Mouse (Mus musculus): Measurements from ENCODE around the gene Plet1.

Plet1 gene

GRCm38 (mm10) chr9:50494311-50494710 is at the start of gene Plet1:
TSS of gene Plet1 (plus strand) at chr9:50494525.
- DNase-seq (ENCODE audit: low spot score in 2 of 2), result peak; percentile 44 to 49

GRCm38 (mm10) chr9:50449048-50449447 is 45.3 kb upstream of the Plet1 start:
- no peak for DNase-seq (ENCODE audit: low spot score in 2 of 2)

- no peak for DNase-seq (ENCODE audit: low spot score in 2 of 2)
These were observed 42.7 kb upstream of the Plet1 start for GRCm38 (mm10) chr9:50451456-50452218.

- peak; percentile 72 to 77 for DNase-seq (ENCODE audit: low spot score in 2 of 2)
These were observed 42.0 kb upstream of the Plet1 start for GRCm38 (mm10) chr9:50452303-50452775.

GRCm38 (mm10) chr9:50457596-50457995 is 36.7 kb upstream of the Plet1 start:
- DNase-seq (ENCODE audit: low spot score in 2 of 2), result no peak

GRCm38 (mm10) chr9:50459537-50459936 is 34.8 kb upstream of the Plet1 start:
- DNase-seq (ENCODE audit: low spot score in 2 of 2), result no peak

- peak; percentile 69 to 74 for DNase-seq (ENCODE audit: low spot score in 2 of 2)
These were observed 31.7 kb upstream of the Plet1 start for GRCm38 (mm10) chr9:50462494-50463204.

GRCm38 (mm10) chr9:50463205-50463508 is 31.2 kb upstream of the Plet1 start:
- DNase-seq (ENCODE audit: low spot score in 2 of 2), result no peak

GRCm38 (mm10) chr9:50470377-50471100 is 23.8 kb upstream of the Plet1 start:
- peak in 1 of 2 experiments; percentile 29 for DNase-seq (ENCODE audit: low spot score in 2 of 2)

GRCm38 (mm10) chr9:50471181-50471901 is 23.0 kb upstream of the Plet1 start:
- no peak for DNase-seq (ENCODE audit: low spot score in 2 of 2)

GRCm38 (mm10) chr9:50475318-50475717 is 19.0 kb upstream of the Plet1 start:
- no peak for DNase-seq (ENCODE audit: low spot score in 2 of 2)

- no peak for DNase-seq (ENCODE audit: low spot score in 2 of 2)
These were observed 18.6 kb upstream of the Plet1 start for GRCm38 (mm10) chr9:50475745-50476144.

- DNase-seq (ENCODE audit: low spot score in 2 of 2), result no peak
These were observed 17.7 kb upstream of the Plet1 start for GRCm38 (mm10) chr9:50476651-50477050.

GRCm38 (mm10) chr9:50477270-50477669 is 17.1 kb upstream of the Plet1 start:
- DNase-seq (ENCODE audit: low spot score in 2 of 2), result no peak

- peak in 1 of 2 experiments; percentile 48 for DNase-seq (ENCODE audit: low spot score in 2 of 2)
These were observed 15.5 kb upstream of the Plet1 start for GRCm38 (mm10) chr9:50478826-50479225.

GRCm38 (mm10) chr9:50479476-50479875 is 14.8 kb upstream of the Plet1 start:
- DNase-seq (ENCODE audit: low spot score in 2 of 2), result no peak

GRCm38 (mm10) chr9:50482743-50483142 is 11.6 kb upstream of the Plet1 start:
- DNase-seq (ENCODE audit: low spot score in 2 of 2), result no peak

- no peak for DNase-seq (ENCODE audit: low spot score in 2 of 2)
These were observed 8.8 kb upstream of the Plet1 start for GRCm38 (mm10) chr9:50485521-50485920.

GRCm38 (mm10) chr9:50490836-50491235 is 3.5 kb upstream of the Plet1 start:
- DNase-seq (ENCODE audit: low spot score in 2 of 2), result no peak

GRCm38 (mm10) chr9:50491531-50492045 is 2.7 kb upstream of the Plet1 start:
- no peak for DNase-seq (ENCODE audit: low spot score in 2 of 2)

GRCm38 (mm10) chr9:50493777-50494176 is 548 bp upstream of the Plet1 start:
- no peak for DNase-seq (ENCODE audit: low spot score in 2 of 2)
